Mouse (Mus musculus): ENCODE data around the gene Acad11.

The Acad11 gene

DNA sequence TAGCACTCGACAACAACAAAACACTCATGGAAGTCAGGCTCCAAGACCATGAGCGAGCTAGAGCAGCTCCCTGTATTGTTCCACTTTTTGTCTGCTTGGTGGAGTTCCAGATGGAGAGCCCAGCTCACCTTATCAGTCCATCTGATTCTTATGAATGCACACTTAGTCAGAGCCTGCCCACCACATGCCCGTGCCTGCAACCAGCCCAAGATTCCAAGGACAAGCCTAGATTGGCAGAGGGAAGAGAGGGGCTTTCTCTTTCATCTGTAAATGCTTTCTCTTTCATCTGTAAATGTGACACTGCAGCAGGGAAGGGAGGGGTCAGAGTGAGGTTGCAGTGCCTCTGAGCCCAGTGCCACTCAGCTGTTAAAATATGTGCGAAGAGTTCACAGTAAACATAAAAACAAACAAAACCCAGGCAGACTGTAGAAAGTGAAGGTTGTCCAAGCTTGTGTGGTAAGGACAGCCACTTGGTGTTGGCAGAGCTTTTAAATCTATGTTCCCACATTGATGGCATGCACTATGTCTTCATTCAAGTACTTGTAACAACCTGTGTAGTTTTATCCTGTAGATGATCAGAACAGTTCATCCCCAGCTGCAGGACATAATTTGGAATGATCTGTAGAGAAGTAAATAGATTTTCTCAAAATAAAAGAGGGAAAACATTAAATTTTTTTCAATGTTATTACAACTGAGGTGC, 22.7 kb downstream of the Acad11 start:
- no peak for DNase-seq

DNA sequence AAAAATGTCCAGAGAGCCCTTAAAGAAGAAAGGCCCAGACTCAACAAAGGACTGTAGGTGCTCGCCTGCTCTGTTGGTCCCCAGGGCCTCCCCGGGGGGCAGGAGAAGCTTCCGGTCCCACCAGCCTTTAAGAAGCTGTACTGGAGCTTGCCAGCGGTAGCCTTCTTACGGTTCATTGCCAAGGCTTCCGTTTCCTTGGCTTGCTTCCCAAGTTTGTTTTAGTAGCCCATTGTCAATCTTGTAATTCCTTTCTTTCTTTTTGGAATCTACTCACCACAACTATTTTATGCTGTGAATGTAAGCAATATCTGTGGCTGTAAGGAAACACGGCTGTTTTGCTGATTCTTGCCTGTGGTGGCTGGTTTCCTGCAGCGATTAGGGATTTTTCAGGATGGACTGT, 25.4 kb downstream of the Acad11 start:
- DNase-seq, result peak; percentile 1

DNA sequence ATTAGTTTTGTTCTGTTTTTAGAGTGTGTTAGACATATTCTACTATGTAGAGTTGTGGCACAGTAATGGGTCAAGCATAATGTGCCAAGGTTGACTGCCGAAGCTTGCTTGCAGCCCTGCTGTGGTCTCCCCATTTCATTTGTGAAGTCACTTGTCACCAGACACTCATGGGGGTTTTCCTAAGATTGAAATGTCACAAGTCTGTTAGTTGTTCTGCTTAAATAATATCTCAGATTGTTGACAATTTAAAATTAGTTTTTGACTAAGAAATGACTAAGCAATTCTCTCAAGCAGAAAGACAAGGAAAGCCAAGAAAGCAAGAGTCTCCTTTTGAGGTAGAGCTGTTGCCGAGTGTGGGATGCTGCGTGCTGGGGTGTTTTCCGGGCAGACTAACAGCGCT, 29.8 kb downstream of the Acad11 start:
- DNase-seq, result no peak

DNA sequence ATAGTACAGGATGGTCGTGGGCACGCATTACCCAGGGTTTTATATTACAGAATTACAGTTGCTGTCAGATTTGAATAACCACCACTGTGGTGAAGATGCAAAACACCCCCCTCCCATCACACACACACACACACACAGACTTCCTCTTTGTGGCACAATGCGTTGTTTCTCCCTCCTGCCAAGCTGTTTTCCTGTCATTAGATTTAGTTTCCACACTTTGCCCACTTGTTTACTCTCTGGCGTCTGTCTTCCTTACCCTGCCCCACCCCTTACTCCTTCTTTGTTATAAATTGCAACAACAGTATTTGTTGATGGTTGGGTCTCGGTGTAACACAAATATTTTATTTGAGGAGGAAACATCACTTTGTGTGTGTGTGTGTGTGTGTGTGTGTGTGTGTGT, 35.1 kb downstream of the Acad11 start:
- no peak for DNase-seq

DNA sequence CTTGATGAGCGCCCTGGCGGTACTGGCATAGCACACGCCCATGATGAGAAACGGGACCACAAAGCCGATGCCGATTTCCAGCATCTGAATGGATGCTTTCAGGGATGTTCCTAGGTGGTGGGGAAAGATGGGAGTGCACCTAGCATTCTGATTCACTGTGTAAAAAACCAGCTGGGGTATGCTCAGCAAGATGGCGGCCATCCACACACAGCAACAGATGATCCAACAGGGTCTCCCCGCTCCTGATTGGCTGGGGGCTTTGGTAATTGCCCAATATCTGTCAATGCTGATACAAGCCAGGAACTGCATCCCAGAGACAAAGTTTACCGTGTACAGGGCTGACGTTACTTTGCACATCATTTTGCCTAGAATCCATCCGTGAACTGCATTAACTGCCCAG, 35.9 kb downstream of the Acad11 start:
- DNase-seq, result no peak

DNA sequence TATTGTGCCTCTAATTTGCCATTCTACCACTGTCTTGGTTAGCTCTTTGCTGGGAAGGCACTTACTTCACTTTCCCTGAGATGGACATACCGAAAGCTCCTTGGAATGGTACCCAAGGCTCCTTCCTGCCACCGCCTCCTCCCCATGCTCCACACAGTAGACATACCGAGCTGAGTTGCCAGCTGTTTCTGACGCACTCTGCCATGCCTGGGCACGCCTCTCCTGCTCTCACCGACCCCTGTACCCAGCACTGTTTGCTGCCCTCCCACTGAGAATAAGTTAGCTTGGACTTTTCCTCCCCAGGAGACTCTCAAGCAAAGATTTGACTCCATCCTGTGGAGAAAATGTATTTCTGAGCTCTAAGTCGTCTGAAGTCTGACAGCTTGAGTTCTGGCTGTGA, 37.6 kb downstream of the Acad11 start:
- DNase-seq, result no peak

DNA sequence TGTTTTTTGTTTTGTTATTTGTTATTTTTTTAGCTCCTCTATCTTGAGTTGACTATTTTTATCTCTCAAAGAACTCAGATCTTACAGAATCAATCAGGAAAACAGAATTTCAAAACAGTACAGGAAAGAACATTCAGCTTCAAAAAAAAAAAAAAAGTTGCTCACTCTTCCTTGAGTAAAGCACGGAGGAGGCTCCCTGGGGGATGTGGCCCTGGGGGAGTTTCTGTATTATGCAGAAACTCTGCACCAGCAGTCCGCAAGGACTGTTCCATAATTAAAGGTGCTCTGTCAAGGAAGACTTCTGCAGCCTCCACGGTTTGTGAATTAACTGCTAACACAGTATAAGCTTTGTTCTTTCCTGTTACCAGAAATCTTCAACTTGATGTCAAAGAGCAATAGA, 38.3 kb downstream of the Acad11 start:
- no peak for DNase-seq

DNA sequence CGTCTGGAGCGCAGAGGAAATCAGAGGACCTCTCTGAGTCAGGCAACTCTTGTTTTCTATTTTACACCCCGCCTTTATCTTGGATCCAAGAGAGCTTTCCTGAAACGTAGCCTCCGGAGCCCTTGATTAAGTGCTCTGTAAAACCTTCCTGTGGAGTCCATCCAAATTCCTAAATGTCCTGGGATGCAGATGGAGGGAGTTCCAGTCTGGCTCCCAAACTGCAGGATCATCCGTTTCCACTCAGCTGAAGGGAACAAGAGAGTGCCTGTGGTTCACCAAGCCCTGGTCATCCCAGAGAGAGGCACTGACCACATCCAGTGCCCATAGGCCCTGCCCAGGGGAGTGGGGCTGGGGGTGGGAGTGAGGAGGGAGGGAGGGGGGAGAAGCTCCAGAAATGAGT, 39.1 kb downstream of the Acad11 start:
- no peak for DNase-seq

DNA sequence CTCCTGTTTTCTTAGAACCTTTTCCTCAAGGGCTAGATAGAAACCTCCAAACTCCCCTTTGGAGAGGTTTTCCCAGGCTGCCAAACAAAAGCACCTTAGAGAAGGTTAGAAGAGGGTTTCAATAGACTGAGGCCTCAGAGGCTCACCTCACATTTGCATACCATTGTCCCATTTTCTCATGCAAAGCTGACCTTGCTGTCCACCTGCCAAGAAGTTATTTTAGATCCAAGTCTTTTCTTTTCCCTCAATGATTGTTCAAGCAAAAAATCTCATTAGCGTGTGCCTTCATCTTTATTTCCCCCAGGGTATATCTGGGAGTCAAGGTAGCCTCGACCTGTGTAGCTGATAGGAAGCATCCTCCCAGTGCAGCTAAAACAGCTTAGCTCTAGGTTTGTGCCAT, 39.7 kb downstream of the Acad11 start:
- DNase-seq, result no peak

DNA sequence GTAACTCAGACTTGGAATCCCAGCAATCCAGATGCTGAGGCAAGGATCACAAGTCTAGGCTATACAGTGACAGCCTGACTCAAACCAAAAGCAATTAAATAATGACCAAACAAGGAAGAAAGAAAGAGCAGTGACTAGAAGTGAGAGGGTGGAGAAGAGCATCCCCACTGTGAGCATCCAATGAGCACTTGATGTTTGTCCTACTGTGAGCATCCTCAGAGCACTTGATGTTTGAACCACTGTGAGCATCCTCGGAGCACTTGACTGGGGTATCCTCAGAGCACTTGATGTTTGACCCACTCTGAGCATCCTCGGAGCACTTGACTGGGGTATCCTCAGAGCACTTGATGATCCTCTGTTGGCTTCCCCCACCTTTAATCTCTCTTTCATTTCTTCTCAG, 41.8 kb downstream of the Acad11 start:
- no peak for DNase-seq

DNA sequence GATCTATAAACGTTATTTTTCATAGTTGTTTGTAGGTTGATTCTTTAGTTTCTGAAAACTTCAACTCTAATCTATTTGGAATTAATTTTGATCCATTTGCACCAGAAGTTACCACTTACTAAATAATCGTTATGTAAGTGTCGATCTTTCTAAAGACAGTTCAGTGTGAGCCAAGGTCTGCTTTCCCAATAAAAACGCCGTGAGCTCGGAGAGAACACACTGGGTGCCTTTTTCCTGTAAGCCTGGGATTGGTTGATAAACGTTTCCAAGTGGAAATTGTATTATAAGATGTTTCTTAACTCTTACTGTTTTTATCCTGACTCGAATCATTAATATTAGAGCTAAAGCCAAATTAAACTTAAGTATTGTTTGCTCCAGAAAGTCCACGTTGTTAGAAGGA, 43.8 kb downstream of the Acad11 start:
- no peak for DNase-seq

DNA sequence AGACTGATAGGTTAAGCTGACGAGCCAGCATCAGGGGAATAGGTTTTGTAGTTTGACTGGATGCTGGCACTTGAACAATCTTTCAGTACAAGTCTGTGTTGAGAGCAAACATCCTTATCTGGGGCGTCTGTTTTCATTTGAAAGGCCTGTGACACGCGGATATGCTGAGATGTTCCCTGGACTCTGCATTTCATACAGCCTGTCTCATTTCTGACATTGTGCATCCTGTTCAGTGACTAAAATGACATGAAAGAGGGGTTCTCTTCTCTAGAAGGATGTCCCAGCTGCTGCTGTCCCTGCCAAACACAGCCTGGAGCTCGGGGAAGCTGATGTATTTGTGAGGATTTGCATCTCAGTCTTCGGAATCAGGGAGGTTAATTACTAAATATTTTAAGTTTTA, 44.3 kb downstream of the Acad11 start:
- DNase-seq, result no peak

DNA sequence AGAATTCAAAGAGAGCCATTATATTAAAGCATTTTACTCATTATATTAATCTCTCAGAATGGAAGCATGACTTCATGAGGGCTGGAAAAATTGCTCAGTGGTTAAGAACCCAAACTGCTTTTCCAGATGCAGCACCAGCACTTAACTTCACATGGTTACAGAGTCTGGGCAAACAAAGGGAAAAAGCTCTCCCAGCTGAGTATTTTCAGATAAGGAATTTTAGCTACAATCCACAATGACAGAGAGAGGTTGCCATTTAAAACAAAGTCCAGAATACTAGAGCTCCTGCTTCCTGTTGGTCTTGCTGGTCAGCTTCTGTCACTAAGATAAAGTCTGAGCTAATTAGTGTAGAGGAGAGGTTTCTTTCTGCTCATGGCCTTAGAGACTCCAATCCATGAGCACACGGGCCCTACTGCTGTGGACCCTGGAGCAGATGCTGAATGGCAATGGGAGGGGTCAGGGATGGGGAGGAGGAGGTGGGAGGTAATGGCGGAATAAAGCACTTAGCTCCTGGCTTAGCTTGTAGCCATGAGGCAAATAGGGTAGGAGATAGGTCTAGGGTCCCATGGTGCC, 45.5 kb downstream of the Acad11 start:
- no peak for DNase-seq

DNA sequence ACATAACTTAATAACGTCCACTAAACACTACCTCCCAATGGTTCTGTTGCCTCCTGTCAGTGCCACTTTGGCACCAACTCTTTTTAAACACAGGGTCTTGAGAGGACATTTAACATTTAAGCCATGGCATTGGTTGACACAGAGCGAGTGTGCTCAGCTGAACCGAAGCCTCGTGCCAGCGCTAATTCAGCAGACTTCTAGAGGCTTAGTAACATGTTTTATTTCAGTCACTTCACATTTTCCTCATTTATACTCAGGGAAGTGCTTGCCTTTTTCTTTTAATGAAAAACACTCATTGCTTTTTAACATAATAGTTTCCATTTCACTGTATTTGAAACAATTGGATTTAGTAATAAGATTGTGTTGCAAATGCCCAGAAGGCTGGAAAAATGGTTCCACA, 46.0 kb downstream of the Acad11 start:
- DNase-seq, result no peak

DNA sequence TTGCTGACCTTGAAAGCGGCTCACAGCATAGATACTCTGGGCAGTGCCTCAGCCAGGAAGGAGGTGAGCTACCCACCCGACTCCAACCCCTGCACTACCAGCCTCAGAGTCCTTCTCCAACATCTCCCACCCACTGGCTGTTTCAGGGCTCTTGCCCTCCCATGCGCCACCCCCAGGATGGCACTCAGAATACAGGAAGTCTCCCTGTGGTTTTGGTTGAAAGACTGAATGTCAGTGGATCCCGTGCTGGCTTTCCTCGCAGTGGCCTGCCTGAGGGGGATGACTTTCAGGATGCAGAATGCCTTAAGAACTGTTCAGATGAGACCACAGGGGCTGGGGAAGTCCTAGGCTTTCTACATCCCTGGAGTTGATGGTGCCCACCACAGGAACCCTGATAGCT, 59.9 kb downstream of the Acad11 start:
- no peak for DNase-seq

DNA sequence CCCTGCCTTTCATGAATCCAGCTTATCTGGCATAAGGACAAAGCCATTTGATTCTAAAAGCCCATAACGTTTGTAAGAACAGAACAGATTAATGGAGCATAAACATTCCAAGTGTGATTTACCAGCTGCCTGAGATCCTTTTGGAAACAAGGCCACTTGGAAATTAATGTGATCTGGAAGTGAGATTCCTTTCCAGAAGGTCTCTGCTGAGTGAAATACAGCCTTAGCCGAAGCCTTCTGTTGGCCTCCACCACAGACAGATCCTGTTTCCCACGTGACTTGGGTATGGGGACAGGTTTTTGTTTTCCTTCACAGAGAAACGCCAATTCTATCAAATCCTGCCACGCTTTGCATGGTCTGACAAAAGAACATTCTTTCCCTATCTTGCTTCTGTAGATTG, 60.4 kb downstream of the Acad11 start:
- peak; percentile 28 for DNase-seq

DNA sequence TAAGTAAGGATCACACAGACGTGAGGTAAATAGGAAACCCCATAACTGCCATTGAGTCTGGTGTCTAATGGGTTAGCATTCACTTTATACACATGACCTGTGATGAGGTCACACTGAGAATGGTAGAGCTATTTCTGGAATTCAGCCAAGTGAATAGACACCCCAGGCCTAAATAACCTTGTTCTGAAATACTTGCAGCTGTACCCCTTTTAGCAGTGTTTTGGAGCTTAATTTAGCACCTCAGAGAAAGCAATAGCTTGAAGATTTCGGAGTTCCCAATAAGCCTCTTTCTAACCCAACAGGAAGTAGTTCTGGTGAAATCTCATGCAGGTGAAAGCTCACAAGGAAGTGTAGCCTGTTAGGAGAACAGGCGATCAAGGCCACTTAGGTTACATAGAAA, 63.7 kb downstream of the Acad11 start, which contains the start of gene Ackr4:
Gene Ackr4 (minus strand): TSS at position 101 of the 400 bp plus-strand sequence.
- no peak for DNase-seq

DNA sequence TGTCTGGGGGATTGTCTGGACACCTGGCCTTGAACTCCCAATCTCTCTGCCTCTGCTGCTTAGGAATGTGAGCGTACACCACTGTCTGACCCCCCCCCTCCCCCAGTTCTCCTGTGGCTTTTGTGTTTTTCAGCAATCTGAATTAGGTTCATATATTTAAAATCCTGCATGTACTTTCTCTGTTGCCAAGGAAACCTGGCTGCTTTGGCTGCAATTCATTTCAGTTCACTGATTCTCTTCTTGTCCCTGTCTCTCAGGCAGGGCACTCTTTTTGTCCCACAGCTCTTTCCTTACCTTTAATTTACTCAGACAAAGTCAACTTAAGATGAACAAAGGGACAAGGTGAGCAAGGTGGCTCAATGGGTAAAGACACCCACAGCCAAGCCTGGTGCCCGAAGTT, 64.9 kb downstream of the Acad11 start:
- peak; percentile 30 for DNase-seq

DNA sequence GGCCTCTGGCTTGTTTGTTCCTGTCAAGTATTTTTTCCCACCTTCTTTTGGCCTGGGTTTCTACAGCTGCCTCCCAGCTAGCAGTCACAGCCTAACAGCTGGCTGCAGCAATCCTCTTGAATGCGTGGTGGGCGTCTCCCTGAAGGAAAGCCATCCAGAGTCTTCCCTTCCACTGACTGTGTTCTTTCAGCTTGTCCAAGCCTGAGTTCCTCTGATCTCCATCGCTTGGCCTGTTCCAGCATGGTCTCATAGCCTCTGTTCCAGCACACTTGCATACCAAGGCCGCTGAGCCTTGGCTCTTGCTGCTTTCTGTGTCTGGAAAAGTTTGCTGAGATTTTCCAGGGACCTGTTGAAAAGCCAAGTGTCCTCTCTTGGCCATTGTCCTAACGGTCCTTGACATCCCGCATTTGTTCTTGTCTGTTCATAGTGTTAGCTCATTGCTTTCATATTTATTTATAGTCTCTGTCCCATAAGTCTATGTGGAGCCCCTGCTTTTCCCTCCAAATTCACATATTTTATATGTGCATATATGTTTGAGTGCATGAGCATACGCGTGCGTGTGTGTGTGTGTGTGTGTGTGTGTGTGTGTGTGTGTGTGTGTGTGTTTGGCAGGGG, 67.1 kb downstream of the Acad11 start:
- no peak for DNase-seq

DNA sequence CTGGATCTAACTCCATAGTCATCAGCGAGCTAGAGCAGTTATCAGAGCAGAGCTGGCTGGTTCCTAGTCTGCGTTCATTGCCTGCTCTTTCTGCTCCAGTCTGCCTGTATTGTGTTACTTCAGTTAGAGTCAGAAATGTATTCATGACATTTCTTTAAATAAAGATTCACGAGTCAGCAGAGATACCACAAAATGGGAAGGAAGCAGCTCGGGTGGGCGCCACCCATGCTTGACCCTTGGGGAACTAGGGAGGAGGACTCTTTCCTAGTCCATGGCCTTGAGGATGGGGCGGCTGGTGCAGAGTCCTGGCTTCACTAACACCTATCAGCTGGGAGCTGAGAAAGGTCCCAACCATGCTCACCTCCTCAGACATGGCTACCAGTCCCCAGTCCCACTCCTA, 77.2 kb downstream of the Acad11 start:
- no peak for DNase-seq

DNA sequence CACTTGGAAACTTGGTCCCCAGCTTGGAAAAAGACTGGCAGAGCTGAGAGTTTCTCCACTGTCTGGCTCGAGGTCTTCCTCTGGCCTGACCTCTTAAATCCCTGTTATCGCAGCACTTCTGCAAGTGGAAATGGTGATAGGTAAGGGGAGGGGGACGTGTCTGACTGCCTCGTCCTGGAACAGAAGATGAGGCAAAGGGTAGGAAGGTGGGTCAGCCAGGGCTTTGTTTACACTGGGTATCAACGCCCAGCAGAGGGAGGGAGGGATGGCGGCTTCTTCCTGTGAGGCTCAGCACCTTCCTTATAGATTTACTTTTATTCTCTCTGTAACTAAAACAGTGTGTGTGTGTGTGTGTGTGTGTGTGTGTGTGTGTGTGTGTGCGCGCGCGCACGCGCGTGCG, 79.6 kb downstream of the Acad11 start:
- DNase-seq, result no peak

DNA sequence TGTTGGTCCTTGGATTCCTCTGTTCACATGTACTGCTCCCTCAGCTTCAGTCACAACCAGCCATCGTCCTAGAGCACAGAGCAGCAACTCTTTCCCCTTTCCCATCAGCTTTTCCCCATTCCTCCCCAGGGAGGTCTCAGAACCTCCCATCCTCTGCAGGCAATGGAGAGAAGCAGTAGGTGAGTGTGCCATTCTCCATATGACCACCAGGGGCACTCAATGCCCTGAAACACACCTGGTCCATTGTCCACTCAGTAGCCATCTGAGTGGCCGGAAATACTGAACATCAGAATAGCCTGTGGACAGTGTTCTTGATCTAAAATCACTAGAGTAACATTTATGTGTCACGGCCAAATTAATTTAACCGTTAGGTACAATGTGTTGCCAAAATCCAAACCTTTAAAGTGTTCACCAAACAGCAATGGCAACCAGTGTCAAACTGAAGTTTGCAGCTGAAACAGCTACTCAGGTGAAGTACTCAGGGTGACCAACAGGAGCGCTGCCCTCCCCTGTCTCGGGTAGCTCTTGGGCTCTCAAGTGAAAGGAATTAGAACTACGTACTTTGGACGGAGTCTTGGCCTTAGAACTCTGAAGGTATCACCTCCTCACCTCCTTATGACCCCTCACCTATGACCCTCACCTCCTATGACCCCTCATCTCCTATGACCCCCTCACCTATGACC, 81.3 kb downstream of the Acad11 start:
- DNase-seq, result peak; percentile 13

DNA sequence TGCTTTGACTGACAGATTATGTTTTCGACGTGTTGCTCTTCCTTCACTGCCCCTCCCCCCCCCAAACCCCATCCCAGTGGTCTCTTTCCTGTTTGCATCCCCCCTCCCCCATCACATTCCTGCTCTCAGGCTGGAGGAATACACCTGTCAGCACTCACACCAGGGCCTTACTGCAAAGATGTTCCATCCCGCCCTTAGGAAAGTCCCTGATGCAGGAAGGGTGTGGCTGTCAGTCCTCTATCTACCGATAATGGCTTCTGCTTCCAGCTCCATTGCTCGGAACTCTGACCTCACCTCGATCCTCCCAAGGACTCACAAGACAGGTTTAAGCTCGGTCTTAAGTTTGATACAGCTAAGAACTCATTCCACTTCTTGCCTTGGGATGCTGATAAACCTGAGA, 83.5 kb downstream of the Acad11 start:
- DNase-seq, result no peak

DNA sequence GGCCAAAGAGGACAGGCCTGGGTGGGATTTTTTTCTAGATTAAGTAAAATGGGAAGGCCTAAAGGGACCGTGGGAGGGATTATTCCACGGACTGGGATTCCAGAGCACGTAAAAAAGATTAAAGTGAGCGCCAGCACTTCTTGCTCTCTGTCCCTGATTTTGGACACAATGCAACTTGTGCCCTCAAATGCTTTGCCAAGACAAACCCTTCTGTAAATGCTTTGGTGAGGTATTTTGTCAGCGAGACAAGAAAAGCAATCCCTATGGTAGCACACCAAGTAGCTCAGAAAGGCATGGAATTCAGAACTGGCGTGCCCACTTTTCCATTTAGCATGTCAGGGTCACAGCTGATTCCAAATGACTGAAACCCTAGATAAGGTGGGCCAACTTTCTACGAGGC, 85.8 kb downstream of the Acad11 start:
- DNase-seq, result no peak
